Mouse (Mus musculus): Measurements from ENCODE around the gene Ubqln4.

DNA sequence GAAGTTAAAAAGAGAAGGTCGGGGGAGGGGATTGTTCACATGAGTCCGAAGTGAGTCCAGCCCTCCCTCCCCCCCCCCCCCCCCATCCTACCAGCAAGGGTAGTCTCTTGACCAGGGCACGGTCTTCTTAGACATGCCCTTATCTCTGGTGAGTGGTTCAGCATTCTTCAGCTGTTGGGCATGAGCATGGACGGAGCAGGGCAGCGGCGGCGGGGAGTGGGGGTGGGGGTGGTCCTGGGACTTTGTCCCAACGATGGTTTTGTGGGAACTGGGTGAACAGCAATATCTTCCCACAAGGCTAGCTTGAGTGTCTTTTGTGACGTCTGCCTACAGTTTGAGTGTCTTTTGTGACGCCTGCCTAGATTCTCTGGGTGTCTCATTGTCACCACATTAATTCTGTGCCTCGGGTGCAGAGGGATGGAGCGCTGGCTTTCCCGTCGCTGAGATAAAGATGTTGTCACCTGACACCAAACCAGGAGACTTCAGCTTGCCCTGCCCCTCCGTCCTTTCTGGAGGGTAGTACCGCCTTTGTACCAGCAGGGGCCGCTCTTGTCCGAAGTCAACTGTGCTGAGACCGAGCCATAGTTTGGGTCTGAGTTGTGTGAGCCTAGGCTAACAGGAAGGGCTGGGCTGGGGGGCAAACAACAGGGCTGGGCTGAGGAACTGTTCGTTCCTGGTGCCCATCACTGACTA lies 53.7 kb downstream of the Ubqln4 start:
- TF ChIP-seq ZNF384 (IDR thresholded peaks at IDR 0.05; ENCODE audit: low read depth, low read length): no peak
- no peak for TF ChIP-seq MAFK (IDR thresholded peaks at IDR 0.05; ENCODE audit: insufficient read depth, low read depth, low read length)
- TF ChIP-seq ZC3H11A (IDR thresholded peaks at IDR 0.05; ENCODE audit: borderline replicate concordance, low read depth, low read length): no peak
